Mouse (Mus musculus): ENCODE measurements around the gene Pde2a. TPM values are rescaled to one million over a fixed set of nuclear protein-coding genes. Genes with fewer than 3 reads are reported as not detected.

The Pde2a gene
- polyA plus RNA-seq, 1 experiment, result 33.2 TPM

DNA sequence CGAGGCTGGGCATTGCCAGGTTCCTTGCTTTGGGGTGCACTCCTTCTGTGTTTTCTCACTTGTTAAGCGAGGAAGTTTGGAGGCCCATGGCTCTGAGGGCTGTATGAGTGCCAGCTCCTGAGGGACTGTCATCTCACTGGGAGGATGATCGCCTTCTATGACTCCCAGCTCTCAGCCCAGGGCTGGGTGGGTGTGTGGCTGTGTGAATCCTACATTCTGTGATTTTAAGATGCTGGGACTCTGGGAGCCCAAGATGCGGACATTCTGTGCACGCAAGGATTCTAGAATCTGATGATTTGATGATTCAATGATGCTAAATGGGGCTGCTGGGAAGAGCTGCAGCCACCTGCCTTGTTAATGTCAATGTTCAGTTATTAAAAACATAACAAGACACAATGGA lies 35.8 kb downstream of the Pde2a start:
- Histone ChIP-seq H3K4me3 (replicated peaks; ENCODE audit: control insufficient read depth, low read depth, low read length) (no peak overlapping the region), H3K27ac (ENCODE audit: control insufficient read depth, insufficient read depth, low read depth, low read length, poor library complexity) (peak overlapping the region; percentile 11), H3K4me1 (ENCODE audit: control insufficient read depth, insufficient read depth, low read length) (peaks cover 39% of the 10 kb centered on the region)
- TF ChIP-seq CTCF (IDR thresholded peaks at IDR 0.05; ENCODE audit: control insufficient read depth, insufficient read depth, low read length) (no peak), POLR2A (IDR thresholded peaks at IDR 0.05; ENCODE audit: borderline replicate concordance, control insufficient read depth, low read depth, low read length) (no peak)
- WGBS, result 69% methylated on average over 5 of the region's 5 CpGs

DNA sequence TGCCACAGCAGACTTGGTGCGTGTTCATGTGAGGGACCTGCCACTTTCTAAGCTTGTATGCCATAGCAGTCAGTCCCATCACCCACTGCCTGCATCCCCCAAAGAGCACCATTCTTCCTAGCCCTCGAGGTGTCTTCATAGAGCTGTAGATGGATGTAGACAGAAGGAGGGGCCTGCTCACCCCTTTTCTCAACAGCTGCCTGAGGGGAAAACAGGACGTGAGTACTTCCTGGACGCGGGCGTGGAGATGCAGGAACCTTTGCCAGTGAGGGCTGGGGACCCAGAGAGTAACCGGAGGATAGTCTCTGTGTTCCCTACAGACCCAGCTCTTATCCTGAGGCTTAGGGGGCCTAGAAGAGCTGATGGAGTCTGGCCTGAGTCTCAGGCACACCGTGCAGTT lies 36.3 kb downstream of the Pde2a start:
- Histone ChIP-seq H3K4me1 (ENCODE audit: control insufficient read depth, insufficient read depth, low read length) (peaks cover 37% of the 10 kb centered on the region), H3K27ac (ENCODE audit: control insufficient read depth, insufficient read depth, low read depth, low read length, poor library complexity) (peak overlapping the region; percentile 18), H3K4me3 (replicated peaks; ENCODE audit: control insufficient read depth, low read depth, low read length) (no peak overlapping the region)
- WGBS, result 10% methylated on average over 8 of the region's 8 CpGs
- TF ChIP-seq CTCF (IDR thresholded peaks at IDR 0.05; ENCODE audit: control insufficient read depth, insufficient read depth, low read length) (no peak), POLR2A (IDR thresholded peaks at IDR 0.05; ENCODE audit: borderline replicate concordance, control insufficient read depth, low read depth, low read length) (no peak)

DNA sequence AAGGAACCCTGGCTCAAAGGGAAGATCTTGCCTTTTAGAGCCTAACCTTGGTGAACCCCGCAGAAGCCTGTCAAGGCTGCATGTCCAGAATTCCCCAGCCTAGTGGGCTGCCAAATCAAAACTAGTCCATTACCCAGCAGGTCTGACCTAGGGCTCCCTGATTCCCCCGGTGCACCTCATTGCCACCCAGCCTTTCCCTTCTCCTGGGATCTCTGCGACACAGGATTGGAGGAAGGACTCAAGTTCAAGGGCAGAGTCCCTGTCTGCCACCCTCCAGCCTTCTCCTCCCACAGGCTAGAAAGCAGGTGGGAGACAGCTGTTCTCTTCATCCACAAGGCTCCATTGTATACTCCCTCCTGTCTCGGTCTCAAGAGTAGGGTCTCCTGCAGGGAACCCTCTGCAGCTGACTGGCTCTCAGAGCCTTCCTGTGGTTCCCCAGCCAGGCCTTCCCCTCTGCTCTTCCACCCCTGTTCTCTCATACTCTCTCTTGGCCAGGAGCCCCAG lies 36.8 kb downstream of the Pde2a start:
- H3K4me3 ChIP-seq (replicated peaks; ENCODE audit: control insufficient read depth, low read depth, low read length), result no peak overlapping the region
- 71% methylated on average over 4 of the region's 4 CpGs for WGBS
- TF ChIP-seq CTCF (IDR thresholded peaks at IDR 0.05; ENCODE audit: control insufficient read depth, insufficient read depth, low read length) (no peak), POLR2A (IDR thresholded peaks at IDR 0.05; ENCODE audit: borderline replicate concordance, control insufficient read depth, low read depth, low read length) (no peak)
- H3K27ac ChIP-seq (ENCODE audit: control insufficient read depth, insufficient read depth, low read depth, low read length, poor library complexity), result peak overlapping the region; percentile 18
- peaks cover 36% of the 10 kb centered on the region for H3K4me1 ChIP-seq (ENCODE audit: control insufficient read depth, insufficient read depth, low read length)

DNA sequence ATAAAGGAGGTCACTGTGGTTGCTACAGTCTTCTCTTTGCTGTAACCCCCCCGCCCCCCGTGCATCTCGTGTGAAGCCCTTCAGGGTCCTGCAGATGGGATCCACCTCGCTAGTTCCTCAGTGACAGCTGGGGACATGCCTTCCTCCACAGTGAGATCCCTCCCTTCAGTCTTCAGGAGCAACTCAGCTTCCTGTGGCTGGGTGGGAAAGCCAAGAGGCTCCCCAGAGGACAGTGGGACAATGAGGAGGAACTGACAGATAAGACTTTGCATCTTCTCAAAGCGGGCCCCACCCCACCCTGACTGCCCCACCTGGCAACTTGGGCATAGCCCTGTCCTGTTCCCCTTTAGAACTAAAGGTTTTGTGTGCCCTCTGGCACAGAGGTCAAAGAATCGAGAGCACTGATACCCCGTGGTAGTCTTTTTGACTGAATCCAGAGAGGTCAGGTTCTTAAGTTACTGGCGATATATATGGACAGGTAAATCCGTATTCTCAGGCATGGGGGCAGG lies 37.9 kb downstream of the Pde2a start:
- TF ChIP-seq CTCF (IDR thresholded peaks at IDR 0.05; ENCODE audit: control insufficient read depth, insufficient read depth, low read length) (no peak), POLR2A (IDR thresholded peaks at IDR 0.05; ENCODE audit: borderline replicate concordance, control insufficient read depth, low read depth, low read length) (no peak)
- Histone ChIP-seq H3K27ac (ENCODE audit: control insufficient read depth, insufficient read depth, low read depth, low read length, poor library complexity) (no peak overlapping the region), H3K4me1 (ENCODE audit: control insufficient read depth, insufficient read depth, low read length) (peaks cover 32% of the 10 kb centered on the region), H3K4me3 (replicated peaks; ENCODE audit: control insufficient read depth, low read depth, low read length) (no peak overlapping the region)
- 61% methylated on average over 9 of the region's 9 CpGs for WGBS

DNA sequence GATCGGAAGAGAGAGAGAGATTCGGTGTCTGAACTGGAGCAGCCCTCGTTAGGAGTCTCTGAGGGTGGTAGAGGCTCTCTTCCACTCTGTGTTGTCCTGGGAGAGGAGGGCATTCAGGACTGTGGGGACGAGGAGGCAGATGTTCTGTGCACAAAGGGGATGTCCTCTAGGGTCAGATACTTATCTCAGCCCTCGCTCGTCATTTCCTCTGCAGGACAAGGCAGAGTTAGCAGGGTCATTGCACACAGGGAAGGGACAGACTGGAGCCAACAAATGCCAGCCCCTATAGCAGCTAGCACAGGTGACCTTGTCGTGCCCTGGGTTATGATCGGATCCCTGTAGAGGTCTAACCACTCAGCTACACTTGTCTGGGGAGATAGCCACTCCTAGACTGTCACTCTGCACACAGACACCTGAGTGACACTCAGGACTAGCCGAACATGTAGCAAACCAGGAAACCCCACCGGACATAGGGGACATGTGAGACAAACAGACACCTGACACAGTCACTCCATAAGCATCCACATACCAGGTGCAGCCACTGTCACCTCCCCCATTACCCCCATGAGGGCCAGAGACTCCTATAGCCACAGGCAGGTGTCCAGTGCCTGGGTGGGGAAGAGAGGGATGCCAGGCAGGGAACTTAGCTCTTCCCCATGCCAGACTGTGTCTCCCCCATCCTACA lies 38.6 kb downstream of the Pde2a start:
- no peak overlapping the region for H3K27ac ChIP-seq (ENCODE audit: control insufficient read depth, insufficient read depth, low read depth, low read length, poor library complexity)
- TF ChIP-seq POLR2A (IDR thresholded peaks at IDR 0.05; ENCODE audit: borderline replicate concordance, control insufficient read depth, low read depth, low read length), result no peak
- TF ChIP-seq CTCF (IDR thresholded peaks at IDR 0.05; ENCODE audit: control insufficient read depth, insufficient read depth, low read length), result no peak
- no peak overlapping the region for H3K4me3 ChIP-seq (replicated peaks; ENCODE audit: control insufficient read depth, low read depth, low read length)
- 59% methylated on average over 10 of the region's 10 CpGs for WGBS
- H3K4me1 ChIP-seq (ENCODE audit: control insufficient read depth, insufficient read depth, low read length), result peaks cover 33% of the 10 kb centered on the region

DNA sequence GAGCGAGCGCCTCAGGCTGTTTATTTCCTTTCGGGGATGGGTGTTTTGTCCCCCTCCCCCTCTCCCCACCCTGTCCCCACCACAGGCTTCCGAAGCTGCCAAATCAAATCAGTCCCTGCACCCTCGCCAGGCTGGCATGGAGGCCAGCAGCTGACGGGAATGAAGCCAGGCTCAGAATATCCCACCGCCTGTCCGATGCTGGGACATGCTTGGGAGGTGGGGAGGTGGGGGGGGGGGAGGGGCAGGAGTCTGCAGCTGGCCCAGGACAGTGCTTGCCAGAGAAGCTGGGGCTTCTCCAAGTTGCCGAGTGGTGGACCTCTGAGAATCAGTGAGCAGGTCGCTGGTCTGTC lies 39.1 kb downstream of the Pde2a start:
- Histone ChIP-seq H3K4me1 (ENCODE audit: control insufficient read depth, insufficient read depth, low read length) (peaks cover 33% of the 10 kb centered on the region), H3K4me3 (replicated peaks; ENCODE audit: control insufficient read depth, low read depth, low read length) (no peak overlapping the region), H3K27ac (ENCODE audit: control insufficient read depth, insufficient read depth, low read depth, low read length, poor library complexity) (no peak overlapping the region)
- 50% methylated on average over 10 of the region's 10 CpGs for WGBS
- TF ChIP-seq CTCF (IDR thresholded peaks at IDR 0.05; ENCODE audit: control insufficient read depth, insufficient read depth, low read length), result no peak
- TF ChIP-seq POLR2A (IDR thresholded peaks at IDR 0.05; ENCODE audit: borderline replicate concordance, control insufficient read depth, low read depth, low read length), result no peak

DNA sequence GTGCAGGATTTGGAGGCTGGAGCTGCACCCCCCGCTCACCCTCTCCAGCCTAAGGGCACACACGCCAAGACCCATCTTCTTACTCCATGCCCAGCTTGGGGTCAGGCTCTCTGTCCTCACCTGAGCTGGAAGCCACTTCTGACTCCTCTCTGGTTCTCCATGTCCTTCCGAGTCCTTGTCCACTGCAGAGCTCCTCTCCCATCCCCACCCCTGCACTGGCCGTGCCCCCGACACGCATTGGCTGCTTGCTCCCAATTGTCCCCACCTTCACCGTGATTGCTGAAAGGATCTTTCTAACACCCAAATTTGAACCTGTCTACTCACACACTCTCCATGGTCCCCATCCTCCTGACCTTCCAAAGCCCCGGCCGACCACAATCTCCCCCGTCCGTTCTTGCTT lies 40.1 kb downstream of the Pde2a start:
- Histone ChIP-seq H3K27ac (ENCODE audit: control insufficient read depth, insufficient read depth, low read depth, low read length, poor library complexity) (no peak overlapping the region), H3K4me1 (ENCODE audit: control insufficient read depth, insufficient read depth, low read length) (peaks cover 26% of the 10 kb centered on the region), H3K4me3 (replicated peaks; ENCODE audit: control insufficient read depth, low read depth, low read length) (no peak overlapping the region)
- TF ChIP-seq CTCF (IDR thresholded peaks at IDR 0.05; ENCODE audit: control insufficient read depth, insufficient read depth, low read length) (no peak; the same call in 1 of the 2 replicates), POLR2A (IDR thresholded peaks at IDR 0.05; ENCODE audit: borderline replicate concordance, control insufficient read depth, low read depth, low read length) (0 out of 2 replicates have a peak, but pooled peaks have one; percentile 7)
- 59% methylated on average over 11 of the region's 11 CpGs for WGBS

DNA sequence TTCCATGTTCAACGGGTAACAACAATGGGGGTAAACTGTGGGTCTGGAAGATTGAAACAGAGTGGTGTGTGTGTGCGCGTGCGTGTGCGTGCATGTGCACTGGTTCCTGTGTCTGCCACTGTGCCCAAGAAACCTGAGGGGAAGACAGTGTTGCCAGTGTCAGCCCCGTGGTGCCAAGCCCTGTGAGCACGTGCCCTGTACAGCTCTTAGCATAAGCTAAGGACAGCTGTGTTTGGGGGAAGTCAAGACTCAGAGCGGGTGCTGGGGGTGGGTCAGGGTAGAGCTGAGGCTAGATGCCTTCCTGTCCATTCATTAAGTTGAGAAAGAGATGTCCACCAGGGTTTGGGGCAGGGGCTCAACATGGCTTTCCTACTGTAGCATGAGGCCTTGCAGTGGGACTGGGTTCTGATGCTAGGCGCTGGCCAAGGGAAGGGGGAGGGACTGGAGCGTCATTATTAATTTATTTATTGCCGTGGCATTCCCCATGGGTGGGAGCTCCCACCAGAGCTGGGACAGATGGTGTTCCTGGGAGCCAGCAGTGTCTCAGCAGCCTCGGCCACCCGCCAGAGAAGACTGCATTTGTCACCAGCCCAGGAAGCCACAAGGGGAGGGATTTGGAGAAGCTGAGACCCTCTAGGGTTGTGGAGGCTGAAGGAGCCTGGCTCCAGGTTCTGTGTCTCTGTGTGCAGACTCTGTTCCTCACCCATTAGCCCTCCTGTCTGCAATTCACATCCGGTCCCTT lies 41.0 kb downstream of the Pde2a start:
- H3K4me1 ChIP-seq (ENCODE audit: control insufficient read depth, insufficient read depth, low read length), result peaks cover 25% of the 10 kb centered on the region
- H3K4me3 ChIP-seq (replicated peaks; ENCODE audit: control insufficient read depth, low read depth, low read length), result no peak overlapping the region
- no peak for TF ChIP-seq CTCF (IDR thresholded peaks at IDR 0.05; ENCODE audit: control insufficient read depth, insufficient read depth, low read length)
- no peak for TF ChIP-seq POLR2A (IDR thresholded peaks at IDR 0.05; ENCODE audit: borderline replicate concordance, control insufficient read depth, low read depth, low read length)
- no peak overlapping the region for H3K27ac ChIP-seq (ENCODE audit: control insufficient read depth, insufficient read depth, low read depth, low read length, poor library complexity)
- 41% methylated on average over 14 of the region's 14 CpGs for WGBS
